Mouse (Mus musculus) lung, embryonic 14.5 days (tissue): ENCODE data around the gene Nostrin. TPM values are rescaled to one million over a fixed set of nuclear protein-coding genes. Genes with fewer than 3 reads are reported as not detected.

ENCODE experiments used
- ATAC-seq: fragments of 200-750 bp; cut with Nextera tagmentation; 2 replicates; pipeline ENCODE4 v1.8.0; 2017; ENCODE audit warnings: mild to moderate bottlenecking, moderate TSS enrichment, moderate library complexity; ENCODE audit not compliant: insufficient read depth
- DNase-seq: peaks from one replicate; pipeline ENCODE4 v3.0.0-alpha.2; 2015
- H3K27ac ChIP-seq: fragments of 300-500 bp; sonication (generic); 2 replicates; pipeline ENCODE4 v1.5.1; 2014; ENCODE audit warnings: low read depth, mild to moderate bottlenecking, moderate library complexity
- H3K27me3 ChIP-seq: fragments of 300-500 bp; sonication (generic); 2 replicates; pipeline ENCODE4 v1.6.1; 2014; ENCODE audit warnings: low read length, control low read depth; ENCODE audit not compliant: insufficient read depth
- H3K36me3 ChIP-seq: fragments of 300-500 bp; sonication (generic); 2 replicates; pipeline ENCODE4 v1.6.1; 2014; ENCODE audit warnings: control low read depth; ENCODE audit not compliant: insufficient read depth
- H3K4me1 ChIP-seq: fragments of 300-500 bp; sonication (generic); 2 replicates; pipeline ENCODE4 v1.6.1; 2014; ENCODE audit warnings: antibody characterized with exemption, control low read depth; ENCODE audit not compliant: insufficient read depth
- H3K4me2 ChIP-seq: fragments of 300-500 bp; sonication (generic); 2 replicates; pipeline ENCODE4 v1.6.1; 2014; ENCODE audit warnings: mild to moderate bottlenecking
- H3K4me3 ChIP-seq: fragments of 300-500 bp; sonication (generic); 2 replicates; pipeline ENCODE4 v1.5.1; 2014; ENCODE audit warnings: low read depth, low read length
- H3K9ac ChIP-seq: fragments of 300-500 bp; sonication (generic); 2 replicates; pipeline ENCODE4 v1.6.1; 2014
- H3K9me3 ChIP-seq: fragments of 300-500 bp; sonication (generic); 2 replicates; pipeline ENCODE4 v1.6.1; 2016; ENCODE audit warnings: low read depth, low read length, control low read depth
- CTCF ChIP-seq: IDR thresholded peaks from 2 replicates; pipeline ENCODE4 v1.5.1; 2016; ENCODE audit warnings: antibody characterized with exemption, low read depth
- WGBS: fragments of 180-500 bp; shearing (Covaris S2); extraction: QIAGEN DNeasy Blood & Tissue Kit; methylation state at CpG from one replicate; pipeline ENCODE4 v1.1.7; 2014; 5-methylcytosine and 5-hydroxymethylcytosine counted together
- polyA plus RNA-seq: library from polyadenylated mRNA; unstranded; fragments of >200 nt; fragmentation: Nextera tagmentation; extraction: Ambion mirVana; gene quantifications from 2 replicates; pipeline ENCODE4 v1.2.1, GENCODE M21; 2014

Nostrin gene
- polyA plus RNA-seq, 1 experiment from 2014 or later, result 11.6 TPM

DNA sequence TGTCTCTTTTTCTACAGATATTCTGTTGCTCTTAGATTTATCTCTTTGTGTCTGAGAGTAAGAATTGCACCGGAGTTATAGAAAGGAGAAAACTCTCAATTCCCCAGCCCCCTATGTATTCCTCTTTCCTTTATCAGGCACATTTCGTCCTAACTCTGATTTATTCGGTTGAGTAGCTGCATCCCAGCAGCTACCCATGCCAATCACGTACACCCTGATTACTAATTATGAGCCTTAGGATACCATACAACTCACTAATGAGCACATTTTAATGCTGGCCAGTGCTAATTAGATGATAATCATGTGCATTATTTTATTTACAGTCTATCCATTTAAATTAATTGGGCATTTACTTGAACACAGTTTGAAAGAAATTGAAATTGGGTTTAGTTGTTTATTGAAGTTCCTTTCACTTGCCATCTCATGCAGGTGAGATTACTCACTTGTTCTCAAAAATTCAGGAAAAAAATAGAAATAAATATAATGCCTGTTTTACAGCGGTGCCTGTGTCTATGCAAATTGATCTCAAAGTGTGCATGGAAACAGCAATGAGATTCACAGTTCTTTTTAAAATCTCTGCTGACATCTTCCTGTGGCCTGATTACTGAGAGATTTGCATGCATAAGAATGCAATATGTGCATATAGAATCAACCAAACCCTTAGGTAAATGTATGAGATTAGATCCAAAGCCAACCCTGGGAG is 99.5 kb downstream of the Nostrin start:
- no peak overlapping the region for H3K9ac ChIP-seq
- DNase-seq, result no peak
- no peak for ATAC-seq
- H3K4me1 ChIP-seq, result no peaks in the 10 kb centered on the region
- WGBS, result 90% methylated on average over 5 of the region's 5 CpGs
- no peak overlapping the region for H3K4me3 ChIP-seq
- H3K4me2 ChIP-seq, result no peak overlapping the region
- no peak overlapping the region for H3K27ac ChIP-seq
- no peaks in the 10 kb centered on the region for H3K27me3 ChIP-seq
- H3K9me3 ChIP-seq, result no peaks in the 10 kb centered on the region
- TF ChIP-seq CTCF, result no peak
- no peaks in the 10 kb centered on the region for H3K36me3 ChIP-seq

Other genes starting within 250 kb of the Nostrin start
- gene Spc25, start 70.4 kb downstream of the Nostrin start, polyA plus RNA-seq, result 192 and 198 TPM in 2 replicates
- not detected in 2 replicates for gene G6pc2, start 75.3 kb downstream of the Nostrin start, polyA plus RNA-seq
- gene Abcb11, start 206.8 kb downstream of the Nostrin start, polyA plus RNA-seq, result 0.22 TPM in 1 of 2 replicates, not detected in the other
- not detected in 2 replicates for gene Dhrs9, start 244.6 kb downstream of the Nostrin start, polyA plus RNA-seq